Mouse (Mus musculus): ENCODE measurements around the gene Pgm5. TPM values are rescaled to one million over a fixed set of nuclear protein-coding genes. Genes with fewer than 3 reads are reported as not detected.

The Pgm5 gene
- total and polyA plus RNA-seq, 3 experiments, result not detected

DNA sequence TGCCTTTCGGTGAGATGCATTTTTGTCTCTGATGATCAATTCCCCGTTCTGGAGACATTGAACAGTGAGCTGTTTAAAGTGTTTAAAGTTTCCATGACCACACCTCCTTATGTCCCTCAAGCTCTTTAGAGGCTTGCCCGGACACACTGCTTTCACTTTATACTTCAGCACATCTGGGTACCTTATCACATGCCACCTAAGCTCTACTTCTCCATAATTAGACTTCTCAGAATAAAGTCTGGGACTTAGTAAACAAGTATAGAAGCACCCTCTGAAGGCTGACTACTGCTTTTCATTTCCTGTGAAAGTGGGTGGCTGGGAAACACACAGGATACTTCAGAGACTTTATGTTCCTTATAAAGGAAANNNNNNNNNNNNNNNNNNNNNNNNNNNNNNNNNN lies 204.7 kb downstream of the Pgm5 start:
- no peak for DNase-seq (ENCODE audit: low read depth, low spot score)
- Histone ChIP-seq H3K27me3 (ENCODE audit: control insufficient read depth in 1 of 2, insufficient read depth in 2 of 2, low read length in 2 of 2) (no peaks in the 10 kb centered on the region; a peak in 1 of 4 replicates), H3K27ac (ENCODE audit: control insufficient read depth, low read depth, low read length) (no peak overlapping the region), H3K36me3 (ENCODE audit: control insufficient read depth in 1 of 2, insufficient read depth in 2 of 2, low read length in 2 of 2) (no peaks in the 10 kb centered on the region), H3K79me2 (ENCODE audit: control insufficient read depth, insufficient read depth, low read length, poor library complexity) (no peaks in the 10 kb centered on the region), H3K9me3 (replicated peaks; ENCODE audit: insufficient read depth, low read length) (no peaks in the 10 kb centered on the region), H3K4me1 (ENCODE audit: control insufficient read depth in 1 of 2, insufficient read depth in 2 of 2, low read length in 2 of 2) (no peaks in the 10 kb centered on the region), H3K4me3 (ENCODE audit: control insufficient read depth in 1 of 2, insufficient read depth in 1 of 2, low read depth in 2 of 2, low read length in 2 of 2) (no peak overlapping the region), H3K9ac (ENCODE audit: control insufficient read depth, low read depth, low read length, poor library complexity, severe bottlenecking) (no peak overlapping the region)
- TF ChIP-seq TCF12 (IDR thresholded peaks at IDR 0.05; ENCODE audit: low read depth, low read length) (no peak), ZC3H11A (IDR thresholded peaks at IDR 0.05; ENCODE audit: low read depth, low read length) (no peak), ELF1 (IDR thresholded peaks at IDR 0.05; ENCODE audit: low read depth, low read length) (no peak), TBP (IDR thresholded peaks at IDR 0.05; ENCODE audit: low read depth, low read length) (no peak), ZMIZ1 (IDR thresholded peaks at IDR 0.05; ENCODE audit: low read depth, low read length) (no peak), NELFE (IDR thresholded peaks at IDR 0.05; ENCODE audit: low read depth, low read length) (no peak), TAL1 (IDR thresholded peaks at IDR 0.05; ENCODE audit: low read length) (no peak), MYC (IDR thresholded peaks at IDR 0.05; ENCODE audit: low read depth, low read length) (no peak)

DNA sequence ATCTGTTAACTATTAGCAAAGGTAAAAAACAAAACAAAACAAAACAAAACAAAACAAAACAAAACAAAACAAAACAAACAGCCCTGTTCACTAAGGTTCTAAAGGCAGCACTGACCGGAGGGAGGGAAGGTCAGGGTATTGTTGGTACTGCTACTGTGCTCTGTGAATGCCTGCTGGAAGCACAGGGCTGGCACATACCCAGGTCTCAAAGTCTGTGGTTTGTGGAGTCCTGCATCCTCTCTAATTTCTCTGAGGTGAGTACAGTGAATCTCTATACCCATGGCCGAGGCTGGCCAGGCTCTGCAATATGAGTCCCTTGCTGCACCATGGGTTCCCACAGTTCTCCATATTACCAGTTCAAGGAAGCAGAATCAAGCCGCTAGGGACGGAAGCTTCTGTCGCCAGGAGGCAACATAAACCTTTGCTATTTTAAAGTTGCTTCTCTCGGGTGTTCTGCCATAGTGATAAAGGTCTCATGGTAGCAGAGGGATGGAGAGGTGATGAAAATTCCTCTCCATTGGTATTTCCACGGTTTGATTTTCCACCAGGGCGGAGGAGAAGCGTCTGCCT lies 208.3 kb downstream of the Pgm5 start:
- H3K79me2 ChIP-seq (ENCODE audit: control insufficient read depth, insufficient read depth, low read length, poor library complexity), result no peaks in the 10 kb centered on the region
- no peaks in the 10 kb centered on the region for H3K36me3 ChIP-seq (ENCODE audit: control insufficient read depth in 1 of 2, insufficient read depth in 2 of 2, low read length in 2 of 2)
- no peak for TF ChIP-seq RCOR1 (IDR thresholded peaks at IDR 0.05; ENCODE audit: low read depth, low read length)
- TF ChIP-seq NELFE (IDR thresholded peaks at IDR 0.05; ENCODE audit: low read depth, low read length), result no peak
- H3K9ac ChIP-seq (ENCODE audit: control insufficient read depth, low read depth, low read length, poor library complexity, severe bottlenecking), result no peak overlapping the region
- H3K27me3 ChIP-seq (ENCODE audit: control insufficient read depth in 1 of 2, insufficient read depth in 2 of 2, low read length in 2 of 2), result no peaks in the 10 kb centered on the region; a peak in 1 of 4 replicates
- no peak overlapping the region for H3K4me3 ChIP-seq (ENCODE audit: control insufficient read depth in 1 of 2, insufficient read depth in 1 of 2, low read depth in 2 of 2, low read length in 2 of 2)
- H3K4me1 ChIP-seq (ENCODE audit: control insufficient read depth in 1 of 2, insufficient read depth in 2 of 2, low read length in 2 of 2), result no peaks in the 10 kb centered on the region
- H3K27ac ChIP-seq (ENCODE audit: control insufficient read depth, low read depth, low read length), result no peak overlapping the region
- no peak for DNase-seq (ENCODE audit: low read depth, low spot score)
- H3K9me3 ChIP-seq (replicated peaks; ENCODE audit: insufficient read depth, low read length), result no peaks in the 10 kb centered on the region

DNA sequence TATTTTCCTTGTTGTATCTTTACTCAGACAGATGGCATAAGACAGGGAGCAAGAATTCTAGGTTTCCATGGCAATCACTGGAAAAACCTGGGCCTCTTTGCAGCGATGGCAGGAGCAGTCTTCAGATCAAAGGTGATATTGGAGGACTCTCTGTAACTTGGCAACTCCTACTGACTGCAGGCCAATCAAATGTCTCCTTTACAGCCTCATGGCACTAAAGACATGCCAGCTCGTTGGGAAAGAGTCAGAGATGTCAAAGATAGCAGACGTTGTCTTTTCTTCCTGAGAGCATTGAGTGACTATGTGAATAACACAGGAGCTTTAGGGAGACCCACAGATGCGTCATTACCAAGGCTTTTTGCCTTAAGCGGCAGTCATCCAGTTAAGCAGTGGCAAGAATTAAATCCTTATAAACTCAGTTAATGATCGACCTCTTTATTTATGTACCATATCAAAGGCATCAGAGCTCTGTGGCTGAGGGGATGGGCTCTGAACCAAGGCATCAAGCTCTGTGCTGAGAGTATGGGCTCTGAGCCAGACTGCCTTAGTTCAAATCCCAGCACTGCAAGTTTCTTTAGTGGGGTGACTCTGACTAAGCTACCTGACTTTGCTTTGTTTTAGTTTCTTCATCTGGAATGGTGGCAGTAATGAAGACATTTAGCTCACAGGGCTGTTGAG lies 209.2 kb downstream of the Pgm5 start:
- Histone ChIP-seq H3K27me3 (ENCODE audit: control insufficient read depth in 1 of 2, insufficient read depth in 2 of 2, low read length in 2 of 2) (no peaks in the 10 kb centered on the region; a peak in 1 of 4 replicates), H3K9me3 (replicated peaks; ENCODE audit: insufficient read depth, low read length) (no peaks in the 10 kb centered on the region), H3K4me3 (ENCODE audit: control insufficient read depth in 1 of 2, insufficient read depth in 1 of 2, low read depth in 2 of 2, low read length in 2 of 2) (no peak overlapping the region), H3K36me3 (ENCODE audit: control insufficient read depth in 1 of 2, insufficient read depth in 2 of 2, low read length in 2 of 2) (no peaks in the 10 kb centered on the region), H3K4me1 (ENCODE audit: control insufficient read depth in 1 of 2, insufficient read depth in 2 of 2, low read length in 2 of 2) (no peaks in the 10 kb centered on the region), H3K9ac (ENCODE audit: control insufficient read depth, low read depth, low read length, poor library complexity, severe bottlenecking) (no peak overlapping the region), H3K27ac (ENCODE audit: control insufficient read depth, low read depth, low read length) (no peak overlapping the region), H3K79me2 (ENCODE audit: control insufficient read depth, insufficient read depth, low read length, poor library complexity) (no peaks in the 10 kb centered on the region)
- no peak for DNase-seq (ENCODE audit: low read depth, low spot score)
- no peak for TF ChIP-seq POLR2AphosphoS2 (IDR thresholded peaks at IDR 0.05; ENCODE audit: low read length)
- TF ChIP-seq KAT2A (conservative IDR thresholded peaks at IDR 0.05; ENCODE audit: low read depth, low read length), result no peak
- TF ChIP-seq CHD2 (IDR thresholded peaks at IDR 0.05; ENCODE audit: low read length), result no peak
- no peak for TF ChIP-seq UBTF (IDR thresholded peaks at IDR 0.05; ENCODE audit: borderline replicate concordance, insufficient read depth, low read depth, low read length)
- TF ChIP-seq USF2 (IDR thresholded peaks at IDR 0.05; ENCODE audit: borderline replicate concordance in 1 of 2, insufficient read depth in 1 of 2, low read depth in 1 of 2, low read length in 2 of 2), result no peak

All from MEL (cell line).